Mouse (Mus musculus) right cerebral cortex, adult 18-20 months (tissue): Measurements from ENCODE around the gene Synj2.

ENCODE experiments used
- DNase-seq: peaks from one replicate; pipeline ENCODE4 v3.0.0; 2022; ENCODE audit warnings: mixed read lengths

Synj2 gene

DNA sequence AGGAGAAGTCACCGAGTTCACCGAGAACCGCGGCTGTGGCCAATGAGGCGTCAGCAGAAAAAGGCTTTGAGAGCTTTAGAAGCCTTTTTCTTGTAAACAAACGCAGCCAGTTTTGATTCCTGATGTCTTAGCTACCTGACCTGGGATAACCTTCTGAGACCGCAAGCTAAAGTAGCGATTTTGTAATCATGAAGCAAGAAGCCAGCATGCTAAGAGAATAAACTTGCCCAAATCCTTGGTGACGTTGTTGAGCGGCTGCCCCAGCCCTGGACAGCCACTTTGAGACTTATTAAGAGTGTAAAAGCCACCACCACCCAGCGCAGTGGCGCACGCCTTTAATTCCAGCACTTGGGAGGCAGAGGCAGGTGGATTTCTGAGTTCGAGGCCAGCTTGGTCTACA lies 4.8 kb upstream of the Synj2 start:
- DNase-seq = no peak

DNA sequence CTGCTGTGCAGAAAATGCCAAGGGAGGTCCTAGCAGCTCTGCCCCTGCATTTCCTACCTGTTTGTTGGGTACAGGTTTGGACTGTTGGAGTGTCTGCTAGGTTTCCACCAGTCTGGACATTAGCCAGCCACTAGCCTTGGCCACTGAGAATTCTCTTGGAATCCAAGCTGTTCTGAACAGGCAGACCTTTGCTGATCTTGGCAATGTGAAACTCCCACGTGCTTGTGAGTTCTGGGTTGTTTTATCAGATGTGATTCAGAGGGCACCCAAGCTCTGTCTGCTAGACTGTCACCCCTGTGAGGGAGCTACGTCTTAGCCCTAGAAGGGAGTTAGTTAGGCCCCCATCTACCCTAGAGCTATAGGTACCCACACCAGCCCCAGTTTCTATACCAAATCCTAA lies 3.6 kb upstream of the Synj2 start:
- no peak for DNase-seq

DNA sequence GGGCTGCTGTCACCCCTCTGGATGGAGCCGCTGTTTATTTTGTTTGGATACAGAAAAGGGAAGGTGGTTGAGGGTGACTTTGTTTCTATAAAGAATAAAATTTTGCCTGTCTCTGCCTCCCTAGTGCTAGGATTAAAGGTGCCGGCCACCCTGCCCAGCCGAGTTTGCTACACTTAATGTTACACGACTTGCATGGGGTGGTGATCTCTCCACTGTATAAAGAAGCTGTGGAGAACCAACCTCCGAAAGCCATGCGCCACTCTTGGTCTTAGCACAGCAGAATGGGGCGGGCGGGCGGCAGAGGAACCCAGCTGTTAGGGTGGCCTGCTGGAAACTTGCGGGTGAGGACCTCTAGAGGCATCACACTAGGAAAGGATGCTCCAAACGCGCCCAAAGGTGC lies 1.2 kb upstream of the Synj2 start:
- DNase-seq = no peak

DNA sequence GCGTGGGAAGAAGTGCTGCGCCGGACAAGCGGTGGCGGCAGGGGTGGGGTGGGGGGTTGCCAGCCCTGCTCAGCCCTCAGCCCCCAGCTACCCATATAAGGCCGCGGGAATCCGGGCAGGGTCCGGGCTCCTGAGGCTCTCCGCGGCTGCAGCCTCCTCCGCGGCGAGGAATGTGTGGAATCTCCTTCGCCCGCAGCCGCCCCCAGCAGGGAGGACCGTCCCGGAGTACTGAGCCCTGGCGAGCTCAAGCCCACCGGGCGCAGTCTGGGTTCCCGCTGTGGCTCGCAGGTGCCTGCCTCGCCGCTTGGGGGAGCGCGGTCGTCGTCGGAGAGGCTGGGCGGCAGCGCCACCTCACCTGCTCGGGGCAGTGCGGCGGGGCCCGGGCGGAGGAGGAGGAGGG lies 288 bp upstream of the Synj2 start:
- peak; percentile 70 for DNase-seq

DNA sequence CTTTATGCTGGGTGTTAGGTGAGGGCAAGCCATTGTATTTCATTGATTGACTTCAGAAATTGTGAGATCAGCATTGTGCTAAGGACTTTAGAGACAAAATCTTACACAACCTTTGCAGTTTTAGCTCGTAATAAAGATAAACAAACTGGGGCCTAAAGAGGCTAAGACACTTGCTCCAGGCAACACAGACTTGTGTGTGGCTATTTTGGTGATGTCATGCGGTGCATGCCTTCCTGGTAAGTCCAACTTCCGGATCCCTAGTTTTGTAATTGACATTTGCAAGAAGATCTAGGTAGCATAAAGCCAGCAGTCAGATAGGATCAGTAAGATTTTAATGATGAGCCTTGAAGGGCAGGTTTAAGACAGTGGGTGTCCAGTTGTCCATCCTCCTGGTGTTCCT lies 1.1 kb downstream of the Synj2 start:
- no peak for DNase-seq

DNA sequence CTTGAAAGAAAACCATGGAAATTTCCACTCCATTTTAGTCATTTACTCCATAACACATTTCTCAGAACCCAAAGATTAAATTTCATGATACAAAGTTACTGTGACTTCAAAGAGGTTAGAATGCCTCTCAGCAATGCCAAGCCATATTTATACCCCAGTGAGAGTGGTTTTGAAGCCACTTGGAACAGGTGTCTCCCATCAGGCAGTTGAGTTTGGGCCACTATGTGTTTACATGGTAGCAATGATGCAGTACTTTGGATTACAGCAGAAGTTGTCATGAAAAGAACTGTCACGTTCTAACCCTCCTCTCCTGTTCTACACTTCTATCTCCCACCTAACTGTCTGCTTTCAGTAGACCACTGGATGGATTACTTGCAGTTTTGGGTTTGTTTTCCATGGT lies 2.0 kb downstream of the Synj2 start:
- DNase-seq = no peak

DNA sequence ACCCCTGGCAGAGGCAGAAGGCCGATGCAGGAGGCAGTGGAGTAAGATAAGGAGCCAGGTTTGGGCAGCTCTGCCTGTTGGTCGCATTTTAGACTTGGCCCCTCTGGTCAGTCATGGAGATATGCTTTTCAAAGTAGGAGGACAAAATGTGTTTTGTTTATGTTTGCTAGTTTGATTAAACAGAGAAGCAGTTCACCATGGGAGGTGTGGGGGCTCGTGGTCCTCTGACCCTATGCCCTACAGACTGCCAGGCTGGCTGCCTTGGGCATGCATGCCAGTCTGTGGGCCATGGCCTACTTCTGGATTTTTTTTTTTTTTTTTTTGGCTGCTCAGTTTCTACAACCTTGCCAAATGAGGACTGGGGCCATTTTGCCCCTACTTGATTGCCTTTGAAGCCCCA lies 6.0 kb downstream of the Synj2 start:
- no peak for DNase-seq

DNA sequence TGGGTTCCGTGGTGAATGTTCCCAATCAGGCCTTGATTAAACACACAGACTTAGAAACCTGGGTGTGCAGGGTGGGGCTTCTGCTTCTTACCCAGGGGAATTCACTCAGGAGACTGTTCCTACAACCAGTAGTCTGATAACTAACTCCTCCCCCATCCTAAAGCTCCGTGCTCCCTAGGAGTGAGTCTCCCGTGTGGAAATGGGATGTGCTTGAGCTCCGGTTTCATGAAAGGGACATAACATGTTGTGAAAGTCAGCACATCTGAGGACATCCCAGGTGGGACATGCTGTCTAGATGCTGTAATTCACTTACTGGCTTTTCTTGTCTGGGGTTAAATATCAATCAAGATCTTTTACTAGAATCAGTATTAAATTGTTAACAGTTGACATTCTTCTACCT lies 11.4 kb downstream of the Synj2 start:
- DNase-seq = no peak

DNA sequence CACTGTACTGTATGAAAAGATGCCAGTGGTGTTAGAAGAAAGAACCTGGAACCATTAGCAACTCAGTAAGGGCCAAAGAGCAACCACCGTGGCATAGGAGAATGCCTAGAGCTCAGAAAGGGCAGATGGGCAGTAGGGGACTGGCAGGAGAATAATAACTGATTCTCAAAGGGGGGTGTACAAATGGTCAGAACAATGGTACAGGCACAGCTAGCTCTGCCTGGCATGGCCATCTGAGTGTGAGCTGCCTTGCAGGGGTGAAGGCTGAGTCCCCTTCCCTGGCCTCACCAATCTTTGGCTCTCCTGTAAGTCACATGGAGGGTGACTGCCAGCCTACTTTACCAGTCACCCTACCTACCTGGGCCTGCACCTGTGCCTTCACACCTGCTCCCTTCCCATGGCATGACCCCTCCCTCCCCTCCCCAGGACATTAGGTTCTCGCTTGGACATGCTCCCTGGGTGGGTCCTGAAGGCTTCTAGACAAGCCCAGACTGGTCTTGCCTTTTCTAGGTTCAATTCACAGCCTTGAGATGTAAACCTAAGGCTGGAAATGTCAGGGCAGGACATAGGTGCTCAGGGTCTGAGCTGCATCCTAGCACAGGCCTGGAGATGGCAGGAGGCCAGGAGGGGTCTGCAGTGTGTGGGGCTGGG lies 15.4 kb downstream of the Synj2 start:
- no peak for DNase-seq

DNA sequence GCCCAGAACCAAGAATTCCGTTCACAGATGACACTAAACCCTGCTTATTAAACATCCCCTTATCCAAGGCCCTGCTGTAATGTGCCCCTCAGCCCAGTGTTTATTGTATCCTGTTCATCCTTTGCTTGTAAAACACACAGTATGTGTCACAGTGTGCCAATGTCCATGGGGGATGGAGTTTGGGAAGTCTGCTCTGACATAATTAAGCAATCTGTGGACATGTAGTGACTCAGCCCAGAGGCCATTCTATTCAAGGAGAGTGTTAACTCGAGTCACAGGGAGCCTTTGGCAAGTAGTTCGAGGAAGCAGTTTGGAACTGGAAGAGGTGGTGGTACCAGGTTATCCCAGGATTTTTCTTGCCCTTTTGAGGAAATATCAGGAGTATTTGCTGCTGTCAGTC lies 16.0 kb downstream of the Synj2 start:
- DNase-seq = no peak

DNA sequence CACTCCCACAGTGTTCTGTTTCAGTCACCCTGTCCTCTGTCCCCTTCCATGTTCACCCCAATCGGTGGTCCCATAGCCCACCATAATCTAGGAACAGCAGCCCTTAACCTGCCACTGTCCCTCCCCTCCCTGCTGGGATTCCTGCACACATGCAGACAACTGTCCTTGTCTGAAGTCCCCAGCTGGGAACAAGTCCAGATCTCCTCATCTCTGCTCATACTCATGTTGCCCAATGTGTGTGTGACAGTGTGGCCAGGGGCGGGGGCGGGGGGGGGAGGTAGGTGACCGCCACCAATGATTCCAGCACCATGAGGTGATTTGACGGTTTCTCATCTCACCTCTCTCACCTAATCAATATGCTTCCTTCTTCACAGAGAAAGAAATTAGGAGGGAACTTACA lies 17.1 kb downstream of the Synj2 start:
- no peak for DNase-seq

DNA sequence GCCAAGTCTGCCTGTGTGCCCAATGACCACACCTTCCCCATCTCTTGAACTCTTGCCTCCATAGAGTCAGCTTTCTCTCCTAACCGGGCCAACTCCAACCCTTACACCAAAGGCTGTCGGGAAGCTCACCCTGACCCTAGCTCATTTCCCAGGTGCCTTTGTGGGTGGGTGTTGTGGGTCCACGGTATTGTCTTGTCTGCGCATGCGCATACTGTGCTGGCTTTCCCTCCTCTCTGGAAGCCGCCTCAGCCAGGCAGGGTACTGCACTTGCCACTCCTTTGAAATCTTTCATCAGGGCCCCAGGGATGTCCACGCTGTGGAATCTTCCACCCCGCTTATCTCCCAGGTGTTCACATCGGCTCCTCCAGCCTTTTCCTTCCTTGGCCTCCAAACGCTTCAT lies 17.6 kb downstream of the Synj2 start:
- no peak for DNase-seq

DNA sequence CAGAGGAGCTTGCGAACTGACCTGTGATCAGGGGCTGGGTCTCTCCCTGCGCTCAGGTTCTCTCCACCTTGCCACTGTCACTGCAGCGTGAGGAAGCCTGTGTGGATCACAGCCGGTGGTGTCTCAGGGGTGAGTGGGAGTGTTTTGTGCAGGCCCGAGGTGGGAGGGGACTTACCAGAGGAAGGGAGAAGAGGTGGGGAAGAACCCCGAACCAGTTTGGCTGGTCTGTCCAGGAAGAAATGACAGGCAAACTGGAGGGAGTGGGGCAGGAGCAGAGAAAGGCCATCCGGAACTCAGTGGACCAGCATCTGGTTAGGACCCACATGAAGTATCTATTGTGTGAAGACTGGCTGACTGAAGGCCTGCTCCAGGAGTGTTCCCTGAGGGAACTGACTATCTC lies 18.0 kb downstream of the Synj2 start:
- no peak for DNase-seq

DNA sequence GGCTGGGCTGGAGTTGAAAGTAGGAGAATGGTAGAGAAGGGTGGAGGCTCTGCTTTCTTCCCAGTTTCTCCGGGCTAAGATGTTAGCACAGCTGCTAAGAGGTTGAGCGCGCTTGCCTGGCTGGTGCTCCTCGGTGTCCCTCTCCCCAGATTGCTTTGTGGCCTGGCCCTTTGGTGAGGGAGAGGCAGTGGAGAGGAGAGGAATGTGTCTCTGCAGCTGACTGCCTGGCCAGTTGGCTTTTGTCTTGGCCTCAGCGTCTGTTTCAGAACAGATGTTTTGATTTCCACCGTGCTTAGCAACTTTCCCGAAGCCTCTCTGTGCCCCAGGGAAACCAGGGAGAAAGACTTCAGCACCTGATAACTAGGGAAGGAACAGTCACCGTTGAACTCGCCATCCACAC lies 18.7 kb downstream of the Synj2 start:
- no peak for DNase-seq

DNA sequence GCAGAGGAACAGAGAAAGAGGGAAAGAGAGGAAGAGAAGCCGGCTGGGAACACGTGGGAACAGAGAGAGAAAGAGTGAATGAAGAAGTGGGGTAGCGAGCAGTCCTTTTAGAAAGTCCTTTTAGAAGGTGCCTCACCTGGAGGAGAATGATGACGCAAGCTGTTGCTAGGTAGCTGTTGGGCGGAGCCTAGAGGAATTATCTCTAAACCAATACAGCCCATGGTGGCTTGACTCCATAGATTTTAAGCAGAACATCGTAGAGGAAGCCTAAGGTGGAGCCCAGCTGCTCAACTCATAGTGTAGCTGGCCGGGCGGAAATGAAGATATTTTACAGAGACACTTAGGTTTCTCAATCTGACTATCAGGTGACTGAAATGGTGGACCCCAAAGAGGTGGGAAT lies 22.7 kb downstream of the Synj2 start:
- no peak for DNase-seq

DNA sequence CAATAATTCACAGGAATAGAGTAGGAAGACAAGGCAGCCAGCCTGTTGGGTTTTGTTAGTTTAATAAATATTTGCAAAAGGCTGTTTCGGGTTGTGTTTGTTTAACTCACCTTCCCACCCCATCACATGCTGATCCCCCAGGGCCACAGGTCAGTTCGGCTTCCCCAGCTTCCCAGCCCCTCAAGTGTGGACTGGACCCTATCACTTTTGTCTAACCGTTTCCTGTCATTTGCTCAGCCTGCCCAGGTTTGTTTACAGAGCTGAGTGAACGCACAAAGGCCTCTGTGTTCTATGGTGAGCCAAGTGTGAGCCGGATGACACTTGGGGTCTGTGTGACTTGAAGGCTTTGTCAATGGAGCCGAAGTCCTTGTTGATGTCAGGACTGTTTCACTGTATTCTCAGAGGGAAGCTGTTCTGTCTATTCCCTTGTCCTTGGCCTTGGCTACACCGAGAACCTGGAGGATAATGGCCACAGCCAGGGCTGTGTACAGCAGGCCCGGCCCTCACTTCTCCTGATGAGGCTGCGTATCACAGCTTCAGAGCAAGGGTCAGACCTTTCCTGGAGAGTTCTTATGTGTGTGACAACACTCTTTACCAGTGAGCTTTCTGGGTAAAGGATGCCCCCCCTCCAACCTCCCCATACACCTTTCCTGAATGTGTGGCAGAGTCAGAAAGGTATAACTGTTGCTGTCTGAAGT lies 24.2 kb downstream of the Synj2 start:
- DNase-seq = no peak

DNA sequence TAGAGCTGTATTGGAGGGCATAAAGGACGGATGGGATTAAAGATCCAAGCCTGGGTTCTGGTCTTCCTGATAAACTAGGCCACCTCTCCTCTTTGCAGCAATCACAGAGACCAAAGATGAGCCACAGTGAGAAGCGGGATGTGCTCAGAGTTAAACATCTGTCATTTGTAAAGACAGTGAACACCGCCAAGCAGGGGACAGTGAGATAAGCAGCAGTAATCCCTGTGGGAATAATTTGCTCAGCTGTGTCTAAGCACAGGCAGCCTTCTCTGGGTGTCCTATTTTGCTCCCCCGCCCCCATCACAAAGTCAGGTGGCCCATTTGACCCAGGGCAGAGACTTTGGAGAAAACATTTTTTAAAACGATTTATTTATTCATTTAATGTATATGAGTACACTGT lies 25.6 kb downstream of the Synj2 start:
- no peak for DNase-seq

DNA sequence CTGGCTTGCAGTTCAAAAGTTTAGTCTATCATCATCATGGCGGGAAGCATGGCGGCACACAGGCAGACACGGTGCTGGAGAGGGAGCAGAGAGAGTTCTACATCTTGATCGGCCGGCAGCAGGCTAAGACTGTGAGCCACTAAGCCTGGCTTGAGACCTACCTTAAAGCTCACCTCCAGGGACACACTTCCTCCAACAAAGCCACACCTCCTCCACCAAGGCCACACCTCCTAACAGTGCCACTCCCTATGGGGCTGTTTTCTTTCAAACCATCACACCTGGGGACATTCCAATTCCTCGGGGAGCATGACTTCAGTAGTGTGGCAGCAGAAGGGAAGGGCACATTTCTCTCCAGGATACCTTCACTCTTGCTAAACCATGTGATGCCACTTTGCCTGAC lies 27.5 kb downstream of the Synj2 start:
- no peak for DNase-seq

DNA sequence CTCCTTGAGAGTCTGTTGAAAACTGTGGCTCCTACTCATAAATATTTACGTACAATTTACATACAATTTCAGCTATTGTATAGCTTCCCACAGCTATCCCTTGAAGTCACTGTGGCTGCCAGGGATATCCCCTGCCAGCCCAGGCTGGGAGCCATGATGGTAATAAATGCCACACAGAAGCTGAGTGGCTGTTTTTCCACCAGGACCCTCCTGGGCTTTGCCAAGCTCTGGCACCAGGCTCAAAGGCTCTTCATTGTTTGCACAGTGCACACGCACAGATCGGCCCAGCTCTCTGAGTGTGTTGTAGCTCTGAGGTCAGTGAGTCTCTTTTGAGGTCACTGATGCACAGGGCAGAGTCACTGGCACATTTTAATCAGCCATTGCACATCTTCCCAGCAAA lies 28.2 kb downstream of the Synj2 start:
- DNase-seq = no peak

DNA sequence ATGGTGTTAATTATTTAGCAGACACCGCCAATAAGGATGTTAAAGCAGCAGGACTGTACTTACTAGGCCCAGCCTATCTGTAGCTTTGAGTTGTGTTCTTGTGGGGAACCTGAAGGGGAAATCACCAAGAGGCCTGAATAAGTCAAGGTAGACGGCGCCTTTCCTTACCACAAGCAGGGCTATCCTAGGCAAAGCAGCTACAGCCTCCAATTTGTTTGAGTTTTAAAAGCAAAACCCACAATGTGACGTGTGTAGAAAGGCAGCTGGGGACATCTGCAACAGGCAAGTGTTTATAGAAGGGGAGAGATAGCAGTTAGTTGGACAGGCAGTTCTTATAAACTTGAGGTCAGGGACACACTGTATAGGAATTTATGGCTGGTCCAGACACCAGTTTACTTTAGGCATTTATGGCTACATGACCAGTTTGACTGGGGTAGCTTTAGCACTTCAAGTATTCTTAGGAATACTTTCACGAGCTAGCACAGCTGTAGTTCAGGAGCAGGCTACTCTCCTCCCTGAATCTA lies 29.3 kb downstream of the Synj2 start:
- DNase-seq = no peak

DNA sequence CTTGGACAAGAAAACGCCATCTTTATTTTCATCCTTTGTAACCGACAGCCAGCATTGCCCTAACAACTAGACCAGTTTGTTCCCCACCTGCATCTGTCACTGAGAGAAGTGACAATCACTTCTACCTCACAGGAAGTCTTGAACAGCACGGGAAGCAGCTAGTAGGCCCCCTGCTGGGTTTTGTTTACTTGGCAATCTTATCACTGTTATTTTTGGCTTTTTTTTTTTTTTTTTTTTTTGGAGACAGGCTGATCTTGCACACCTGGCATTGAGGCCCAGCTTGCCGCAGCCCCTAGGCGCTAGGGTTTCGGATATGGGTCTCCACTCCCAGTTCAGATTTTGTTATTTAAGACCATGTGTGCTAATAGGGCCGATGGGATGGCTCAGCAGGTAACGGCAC lies 32.5 kb downstream of the Synj2 start:
- no peak for DNase-seq

DNA sequence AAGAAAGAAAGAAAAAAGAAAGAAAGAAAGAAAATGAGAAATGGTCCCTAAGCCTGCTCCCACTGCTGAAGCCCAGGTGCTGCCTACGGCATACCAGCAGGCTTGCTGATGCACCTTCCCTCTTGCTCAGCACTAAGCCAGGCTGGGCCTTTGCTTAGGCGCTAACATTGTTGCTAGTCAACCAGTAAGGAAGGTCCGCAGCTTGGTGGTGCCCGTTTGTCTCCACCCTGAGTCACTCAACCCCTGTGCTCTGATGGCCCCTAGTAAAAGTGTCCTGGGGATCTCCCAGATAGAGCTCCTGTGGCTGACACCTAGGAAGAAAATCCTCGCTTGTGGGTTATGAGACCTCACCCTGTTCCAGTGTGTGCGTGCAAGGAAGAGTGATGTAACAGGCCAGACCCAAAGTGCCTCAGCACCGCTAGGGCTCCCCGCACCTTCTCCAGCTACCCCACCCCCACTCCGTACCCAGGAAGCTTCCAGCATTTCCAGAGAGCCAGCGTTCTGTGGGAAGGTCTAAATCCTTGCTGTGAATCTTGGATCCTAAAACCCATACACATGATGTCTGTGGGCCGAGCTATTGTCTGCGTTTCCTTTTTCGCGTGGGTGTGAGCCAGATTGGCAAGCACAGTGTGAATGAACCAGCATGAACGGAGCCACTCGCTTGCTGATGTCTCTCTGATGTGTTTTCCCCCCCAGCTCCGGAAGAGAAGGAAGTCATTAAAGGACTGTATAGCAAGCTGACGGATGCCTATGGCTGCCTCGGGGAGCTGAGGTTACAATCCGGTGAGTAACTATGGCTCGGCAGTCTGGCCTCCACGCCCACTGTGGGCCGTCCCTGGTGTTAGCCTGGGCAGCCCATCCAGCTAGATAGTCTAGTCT lies 34.3 kb downstream of the Synj2 start:
- DNase-seq = peak; percentile 92

DNA sequence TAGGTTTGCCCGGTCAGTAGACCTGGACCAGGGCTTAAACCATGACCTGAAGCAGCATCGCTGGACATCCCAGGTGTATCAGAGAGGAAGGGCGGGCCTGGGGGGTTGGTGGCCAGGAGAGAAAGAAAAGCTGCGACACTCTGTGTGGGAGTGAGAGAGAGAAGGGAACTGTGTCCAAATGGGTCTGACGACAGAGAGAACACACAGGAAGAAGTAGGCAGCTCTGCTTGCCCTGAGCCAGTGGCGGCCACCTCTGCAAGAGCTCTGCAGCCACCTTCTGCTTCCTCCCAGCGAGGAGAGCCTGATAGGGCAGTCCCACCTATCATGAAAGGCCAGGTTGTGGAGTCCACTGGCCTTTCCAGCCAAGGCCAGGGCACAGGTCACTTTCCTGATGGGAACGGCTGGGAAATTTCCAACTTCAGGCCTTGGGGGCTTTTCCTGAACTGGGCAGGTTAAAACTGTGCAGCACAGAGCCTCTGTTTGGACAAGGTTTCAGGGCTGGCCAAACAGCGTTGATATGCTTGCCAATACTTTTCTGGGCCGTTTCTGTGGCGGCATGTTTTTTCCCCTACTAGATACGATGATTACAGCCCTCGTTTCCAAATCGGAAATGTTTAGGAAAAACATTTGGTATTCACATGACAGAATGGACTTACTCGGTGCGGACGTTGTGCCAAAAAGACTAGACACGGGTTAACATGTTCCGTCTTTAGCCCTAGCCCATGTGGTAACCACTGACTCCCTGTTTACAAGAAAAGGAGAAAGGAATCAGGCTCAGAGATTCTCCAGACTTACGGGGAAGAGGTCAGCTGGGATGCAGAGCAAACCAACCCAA lies 35.4 kb downstream of the Synj2 start:
- peak; percentile 77 for DNase-seq
